Mouse (Mus musculus) liver, adult 10 weeks (tissue): Measurements from ENCODE around the gene Grpel1. TPM values are rescaled to one million over a fixed set of nuclear protein-coding genes. Genes with fewer than 3 reads are reported as not detected.

Source experiments
- polyA plus RNA-seq: library from polyadenylated mRNA; stranded (reverse); fragments of 350-450 nt; fragmentation: Illumina TruSeq; extraction: RNeasy Lipid Tissue Mini Kit (QIAGEN cat#74804); gene quantifications from one replicate; pipeline ENCODE4 v1.2.3, GENCODE M21; 2014; ENCODE audit warnings: low read depth, low replicate concordance

Gene Grpel1
- 26.6 TPM for polyA plus RNA-seq

DNA sequence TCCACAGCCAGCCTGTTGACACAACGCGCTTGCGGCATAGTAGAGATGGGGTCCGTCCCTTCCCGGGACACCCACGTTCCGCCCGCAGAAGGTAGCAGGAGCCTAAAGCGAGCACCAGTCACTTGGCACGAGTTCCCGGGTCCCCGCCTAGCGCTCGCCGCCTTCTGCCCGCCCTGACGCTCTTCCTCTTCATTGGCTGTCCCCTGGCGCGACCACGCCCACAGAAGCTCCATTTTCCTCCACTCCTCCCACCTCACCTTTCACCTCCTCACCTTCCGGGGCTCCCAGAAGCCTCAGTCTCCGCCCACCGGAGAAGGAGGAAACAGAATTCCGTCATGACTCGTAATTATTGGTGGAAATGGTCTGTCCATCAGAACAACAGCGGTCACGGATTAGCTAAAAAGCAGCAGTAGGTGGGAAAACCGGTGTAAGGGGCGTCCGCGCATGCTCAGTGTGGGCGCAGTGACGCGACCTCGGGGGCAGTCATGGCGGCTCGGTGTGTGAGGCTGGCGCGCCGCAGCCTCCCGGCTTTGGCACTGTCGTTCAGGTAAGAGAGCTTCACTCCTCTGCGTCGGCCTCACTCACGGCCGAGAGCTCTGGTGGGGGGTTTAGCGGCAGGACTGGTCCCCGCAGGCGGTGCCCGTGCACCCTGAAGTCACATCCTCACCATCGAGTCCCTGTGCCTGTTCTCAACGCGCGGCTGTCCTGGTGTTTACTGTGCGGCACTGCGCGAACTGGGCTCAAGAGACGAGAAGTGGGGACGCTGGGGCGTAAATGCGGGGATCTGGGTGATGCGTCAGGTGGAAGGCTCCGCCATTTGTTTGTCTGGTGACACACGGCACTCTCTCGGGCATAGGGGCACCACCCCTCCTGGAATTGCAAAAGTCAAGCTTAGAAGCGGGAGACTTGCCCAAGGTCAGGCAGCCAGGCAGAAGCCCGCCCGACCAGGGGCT is at the start of gene Grpel1:
TSS of gene Grpel1 (plus strand) at position 290 of the 953 bp plus-strand sequence.

DNA sequence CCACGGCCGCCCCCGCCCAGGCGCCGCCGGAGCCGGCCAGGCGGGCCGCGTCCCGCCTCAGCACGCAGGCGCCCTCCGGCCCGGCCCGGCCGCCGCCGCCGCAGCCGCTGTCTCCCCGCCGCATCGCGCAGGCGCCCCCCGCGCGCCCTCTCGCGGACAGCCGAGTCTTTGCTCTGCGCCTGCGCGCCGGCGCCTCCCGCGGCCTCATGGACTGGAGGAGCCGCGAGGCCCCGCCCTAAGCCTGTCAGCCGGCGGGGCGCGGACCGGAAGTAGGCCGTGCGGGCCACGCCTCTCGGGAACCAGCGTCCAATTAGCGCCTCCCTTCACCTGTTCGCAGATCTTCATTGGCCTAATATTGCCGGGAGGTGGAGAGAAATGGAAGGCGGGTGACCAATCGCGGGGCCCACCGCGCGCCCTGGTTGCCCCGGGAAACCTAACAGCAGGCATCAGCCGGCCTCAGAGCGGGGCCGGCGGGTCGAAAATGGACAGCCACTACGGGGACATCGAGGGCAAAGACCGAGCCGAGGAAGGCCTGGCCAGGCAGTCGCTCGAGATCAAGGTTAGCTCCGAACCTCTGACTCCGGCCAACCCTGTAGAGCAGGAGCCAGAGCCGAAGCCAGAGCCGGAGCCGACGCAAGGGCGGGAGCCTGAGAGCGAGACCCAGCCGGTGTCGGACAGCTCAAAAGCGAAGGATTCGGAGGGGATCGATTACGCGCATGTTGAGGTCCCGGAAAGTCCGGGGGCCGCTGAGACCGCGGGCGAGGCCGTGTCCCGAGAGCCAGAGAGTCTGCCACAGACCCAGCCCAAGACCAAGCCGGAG is 19.6 kb downstream of the Grpel1 start, which contains the start of the genes Tada2b and Ccdc96:
TSS of gene Tada2b (minus strand) at position 115 of the 820 bp plus-strand sequence.
TSS of gene Ccdc96 (plus strand) at position 418 of the 820 bp plus-strand sequence.

Other genes with a start within 250 kb of the Grpel1 start
- gene Sorcs2, start 66.9 kb upstream of the Grpel1 start, polyA plus RNA-seq: not detected
- 12.4 TPM for gene Tada2b, start 19.3 kb downstream of the Grpel1 start, polyA plus RNA-seq
- gene Ccdc96, start 19.6 kb downstream of the Grpel1 start, polyA plus RNA-seq: not detected
- gene Tbc1d14, start 128.3 kb downstream of the Grpel1 start, polyA plus RNA-seq: 6.7 TPM
- gene D5Ertd579e, start 231.0 kb downstream of the Grpel1 start, polyA plus RNA-seq: 23.3 TPM